Mouse (Mus musculus) E14TG2a.4 (cell line): Measurements from ENCODE around the gene Lin9.

Experiments used
- CTCF ChIP-seq: conservative IDR thresholded peaks from 2 replicates; pipeline ENCODE4 v1.5.1; 2014; ENCODE audit warnings: low read length
- NANOG ChIP-seq: IDR thresholded peaks from 2 replicates; pipeline ENCODE4 v1.6.1; 2014; ENCODE audit warnings: borderline replicate concordance, low read length, mixed read lengths
- POU5F1 ChIP-seq: IDR thresholded peaks from 2 replicates; pipeline ENCODE4 v1.6.1; 2014; ENCODE audit warnings: low read length, borderline replicate concordance

DNA sequence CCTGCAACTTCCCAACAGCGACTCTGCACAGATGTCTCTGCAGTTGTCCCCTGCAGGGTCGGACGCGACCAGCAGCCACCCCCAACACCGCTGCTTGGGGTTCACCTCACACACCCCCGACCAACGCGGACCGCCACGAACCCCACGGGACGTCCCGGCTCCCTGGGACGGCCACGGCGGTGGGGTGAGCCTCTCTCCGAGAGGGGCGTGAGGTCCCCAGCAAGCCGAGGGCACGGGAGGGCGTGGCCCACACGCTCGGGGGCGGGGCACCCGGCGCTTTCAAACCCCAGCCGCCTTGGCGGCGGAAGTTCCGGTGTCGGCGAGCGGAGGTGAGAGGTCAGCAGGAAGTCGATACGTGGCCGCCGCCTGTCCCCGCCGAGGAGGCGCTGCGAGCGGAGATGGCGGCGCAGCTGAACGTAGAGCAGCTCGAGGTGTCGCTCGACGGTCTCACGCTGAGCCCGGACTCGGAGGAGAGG, 84.8 kb downstream of the Lin9 start, which contains the start of gene Acbd3:
- no peak for TF ChIP-seq CTCF
- no peak for TF ChIP-seq POU5F1
- no peak for TF ChIP-seq NANOG
